Mouse (Mus musculus) liver, adult 2 months (tissue): ENCODE measurements around the gene Lpcat1.

ENCODE experiments used
- CTCF ChIP-seq: fragments of 200-500 bp; IDR thresholded peaks from 2 replicates; pipeline ENCODE4 v1.5.1; 2011; ENCODE audit warnings: low read depth, low read length, control low read depth
- POLR2A ChIP-seq: fragments of 200-500 bp; IDR thresholded peaks from 2 replicates; pipeline ENCODE4 v1.6.1; 2011; ENCODE audit warnings: low read length, control low read depth; ENCODE audit not compliant: insufficient read depth; ENCODE audit errors: extremely low read depth

- TF ChIP-seq CTCF (no peak), POLR2A (no peak)
These were observed 97.2 kb downstream of the Lpcat1 start for GRCm38 (mm10) chr13:73564201-73564600.
